Mouse (Mus musculus) adrenal gland, postnatal 36 days (tissue): ENCODE measurements around the gene Gm28308. TPM values are rescaled to one million over a fixed set of nuclear protein-coding genes. Genes with fewer than 3 reads are reported as not detected.

Experiments
- DNase-seq, 2 experiments: peaks; one replicate each; pipeline ENCODE4 v3.0.0; 2021; ENCODE audit warnings: mixed read lengths in 1 of 2
- total RNA-seq, 2 experiments: library from RNA; stranded (reverse); gene quantifications; 2 replicates each; pipeline ENCODE4 v1.2.3; 2021

Gene Gm28308
- total RNA-seq, 2 experiments from 2014 or later = 1.5 to 2.8 TPM

GRCm38 (mm10) chr6:52205221-52205620 lies 7.9 kb downstream of the Gm28308 start:
- DNase-seq = no peak

GRCm38 (mm10) chr6:52204050-52204752 lies 8.9 kb downstream of the Gm28308 start, which contains the start of gene Hoxa5:
TSS of gene Hoxa5 (minus strand) at chr6:52204587.
- peak; percentile 88 to 93 for DNase-seq

GRCm38 (mm10) chr6:52203371-52204049 lies 9.6 kb downstream of the Gm28308 start:
- peak in 1 of 2 experiments; percentile 59 for DNase-seq

GRCm38 (mm10) chr6:52203121-52203370 lies 10.1 kb downstream of the Gm28308 start:
- DNase-seq = no peak

- DNase-seq = no peak
These were observed 10.6 kb downstream of the Gm28308 start for GRCm38 (mm10) chr6:52202362-52203120.

- no peak for DNase-seq
These were observed 11.9 kb downstream of the Gm28308 start for GRCm38 (mm10) chr6:52201269-52201668.

GRCm38 (mm10) chr6:52200751-52201250 lies 12.3 kb downstream of the Gm28308 start:
- no peak for DNase-seq

- DNase-seq = peak in 1 of 2 experiments; percentile 35
These were observed 12.9 kb downstream of the Gm28308 start for GRCm38 (mm10) chr6:52200073-52200750.

GRCm38 (mm10) chr6:52197271-52197670 lies 15.9 kb downstream of the Gm28308 start:
- DNase-seq = peak; percentile 69 to 73

- DNase-seq = no peak
These were observed 16.3 kb downstream of the Gm28308 start for GRCm38 (mm10) chr6:52196811-52197210.

- DNase-seq = no peak
These were observed 18.4 kb downstream of the Gm28308 start for GRCm38 (mm10) chr6:52194690-52195089.

- peak; percentile 93 to 97 for DNase-seq
These were observed 21.1 kb downstream of the Gm28308 start for GRCm38 (mm10) chr6:52191860-52192550.

- no peak for DNase-seq
These were observed 22.0 kb downstream of the Gm28308 start, which contains the start of gene Hoxa4 for GRCm38 (mm10) chr6:52190906-52191810. TSS of gene Hoxa4 (minus strand) at chr6:52191753.

GRCm38 (mm10) chr6:52190410-52190809 lies 22.7 kb downstream of the Gm28308 start:
- no peak for DNase-seq

GRCm38 (mm10) chr6:52189909-52190308 lies 23.2 kb downstream of the Gm28308 start:
- no peak for DNase-seq

- no peak for DNase-seq
These were observed 24.0 kb downstream of the Gm28308 start for GRCm38 (mm10) chr6:52189172-52189591.

- no peak for DNase-seq
These were observed 26.6 kb downstream of the Gm28308 start for GRCm38 (mm10) chr6:52186500-52186899.

- DNase-seq = no peak
These were observed 27.3 kb downstream of the Gm28308 start for GRCm38 (mm10) chr6:52185834-52186233.

GRCm38 (mm10) chr6:52185222-52185621 lies 27.9 kb downstream of the Gm28308 start:
- peak; percentile 70 to 74 for DNase-seq

GRCm38 (mm10) chr6:52184668-52185067 lies 28.5 kb downstream of the Gm28308 start:
- DNase-seq = no peak
